Mouse (Mus musculus) Patski (cell line): ENCODE measurements at regions not wholly inside any gene's neighbourhood (a gene's known extent, or its start where the extent isn't known, plus 50 kb on each side); places are given as distances from the start of the nearest gene placed in this dataset.
"Not testable (repeated sequence)": the region's sequence is repeated elsewhere in the genome, so short reads cannot be mapped to it uniquely, and the experiment has no call there.

ENCODE experiments used
- ATAC-seq: fragments of 100-300 bp; one replicate; pipeline ENCODE4 v1.8.0; 2021
- CTCF ChIA-PET: fragments of 350-600 bp; sonication (Branson Sonifier 250); formaldehyde crosslinking; loops from one replicate; lab custom pipeline; 2022; ENCODE audit warnings: inconsistent platforms; lab: Charles Lee
- POLR2A ChIA-PET: fragments of 350-600 bp; sonication (Branson Sonifier 250); formaldehyde crosslinking; loops from one replicate; lab custom pipeline; 2022; ENCODE audit warnings: antibody characterized with exemption, inconsistent platforms; lab: Charles Lee
- DNase-seq: peaks from one replicate; pipeline ENCODE4 v3.0.0-alpha.2; 2011; ENCODE audit warnings: low read depth, low spot score
- H3K27me3 ChIP-seq: fragments of 371-371 bp; one replicate; pipeline ENCODE4 v1.5.1; 2021
- CTCF ChIP-seq: fragments of 100-300 bp; IDR thresholded peaks from one replicate; pipeline ENCODE4 v1.5.1; 2021
- in situ Hi-C: fragments of 300-500 bp; cut with MboI; formaldehyde crosslinking; loops from 3 replicates; pipeline ENCODE4 v1.11.1; 2018; ENCODE audit warnings: low pct_unique_long_range_greater_than_20kb, mixed read lengths

GRCm38 (mm10) chrX:50675356-50675755 lies 165.5 kb upstream of the Stk26 start:
- TF ChIP-seq CTCF: peak; percentile 44
- ATAC-seq (no peak), DNase-seq (no peak)
- in situ Hi-C loops: loop anchor here (5.0 to 25.0 kb wide), 3 partner anchors 249 to 1712 kb away; no protein-coding TSS in a partner anchor
- ChIA-PET CTCF (no interaction called here), POLR2A (no interaction called here)
- peaks cover 31% of the 10 kb centered on the region for H3K27me3 ChIP-seq

GRCm38 (mm10) chrX:50657835-50658565 lies 182.8 kb upstream of the Stk26 start:
- CTCF ChIA-PET: interaction anchor here (0.6 to 1.6 kb wide), 4 partner anchors 9 to 717 kb away, joined by 3 to 4 read pairs (median 4); no protein-coding TSS in a partner anchor
- peaks cover 58% of the 10 kb centered on the region for H3K27me3 ChIP-seq
- peak; percentile 82 for TF ChIP-seq CTCF
- in situ Hi-C loops: loop anchor here (25.0 kb wide), 1 partner anchor 404 kb away; no protein-coding TSS in a partner anchor
- DNase-seq: no peak
- ATAC-seq: no peak
- POLR2A ChIA-PET: no interaction called here

- DNase-seq (no peak), ATAC-seq (no peak)
- ChIA-PET POLR2A (no interaction called here), CTCF (interaction anchor here (0.6 to 1.6 kb wide), 4 partner anchors 8 to 718 kb away, joined by 3 to 4 read pairs (median 4); no protein-coding TSS in a partner anchor)
- TF ChIP-seq CTCF: no peak
- in situ Hi-C loops: loop anchor here (25.0 kb wide), 1 partner anchor 405 kb away; no protein-coding TSS in a partner anchor
- H3K27me3 ChIP-seq: peaks cover 52% of the 10 kb centered on the region
Measured at GRCm38 (mm10) chrX:50657180-50657834, 183.5 kb upstream of the Stk26 start.

- ATAC-seq, DNase-seq, POLR2A ChIA-PET, CTCF ChIA-PET: not testable (repeated sequence)
- peaks cover 39% of the 10 kb centered on the region for H3K27me3 ChIP-seq
- TF ChIP-seq CTCF: peak; percentile 100
- in situ Hi-C loops: loop anchor here (25.0 kb wide), 1 partner anchor 407 kb away; no protein-coding TSS in a partner anchor
Measured at GRCm38 (mm10) chrX:50655380-50655779, 185.5 kb upstream of the Stk26 start.

GRCm38 (mm10) chrX:50641347-50641746 lies 199.5 kb upstream of the Stk26 start:
- CTCF ChIA-PET: no interaction called here
- ATAC-seq: no peak
- POLR2A ChIA-PET: no interaction called here
- no peak for TF ChIP-seq CTCF
- H3K27me3 ChIP-seq: peaks cover 57% of the 10 kb centered on the region
- no peak for DNase-seq
- in situ Hi-C loops: no loop called here

GRCm38 (mm10) chrX:50635634-50636033 lies 205.2 kb upstream of the Stk26 start:
- ChIA-PET CTCF (no interaction called here), POLR2A (no interaction called here)
- ATAC-seq: peak; percentile 28
- in situ Hi-C loops: no loop called here
- no peak for DNase-seq
- H3K27me3 ChIP-seq: peaks cover 55% of the 10 kb centered on the region
- TF ChIP-seq CTCF: no peak

GRCm38 (mm10) chrX:50634842-50635615 lies 205.8 kb upstream of the Stk26 start:
- CTCF ChIA-PET: no interaction called here
- in situ Hi-C loops: no loop called here
- peak; percentile 55 for TF ChIP-seq CTCF
- no peak for DNase-seq
- POLR2A ChIA-PET: interaction anchor here (0.6 kb wide), 1 partner anchor 735 kb away, joined by 3 read pairs; no protein-coding TSS in a partner anchor
- peaks cover 54% of the 10 kb centered on the region for H3K27me3 ChIP-seq
- peak; percentile 98 for ATAC-seq

GRCm38 (mm10) chrX:50632536-50632935 lies 204.2 kb upstream of the Olfr1324 start:
- in situ Hi-C loops: no loop called here
- ATAC-seq: no peak
- ChIA-PET POLR2A (no interaction called here), CTCF (no interaction called here)
- no peak for TF ChIP-seq CTCF
- H3K27me3 ChIP-seq: peaks cover 47% of the 10 kb centered on the region
- DNase-seq: no peak

- H3K27me3 ChIP-seq: peaks cover 10% of the 10 kb centered on the region
- no peak for DNase-seq
- in situ Hi-C loops: no loop called here
- ChIA-PET CTCF (no interaction called here), POLR2A (no interaction called here)
- ATAC-seq: no peak
- TF ChIP-seq CTCF: no peak
Measured at GRCm38 (mm10) chrX:50625336-50625735, 197.0 kb upstream of the Olfr1324 start.

GRCm38 (mm10) chrX:50622984-50623455 lies 194.7 kb upstream of the Olfr1324 start:
- DNase-seq (no peak), ATAC-seq (no peak)
- peaks cover 5% of the 10 kb centered on the region for H3K27me3 ChIP-seq
- in situ Hi-C loops: no loop called here
- CTCF ChIA-PET: no interaction called here
- POLR2A ChIA-PET: no interaction called here
- TF ChIP-seq CTCF: peak; percentile 74
